Mouse (Mus musculus) urinary bladder, postnatal 25 days (tissue): Measurements from ENCODE around the gene Gm49342.

ENCODE experiments used
- DNase-seq: peaks from one replicate; pipeline ENCODE4 v3.0.0; 2022; ENCODE audit warnings: low spot score

Gene Gm49342

GRCm38 (mm10) chr14:50981207-50981606 lies 36.9 kb downstream of the Gm49342 start:
- no peak for DNase-seq

- no peak for DNase-seq
Measured at GRCm38 (mm10) chr14:50981837-50982236, 37.5 kb downstream of the Gm49342 start.

GRCm38 (mm10) chr14:50987668-50988067 lies 43.4 kb downstream of the Gm49342 start:
- no peak for DNase-seq

GRCm38 (mm10) chr14:50991037-50991436 lies 46.7 kb downstream of the Gm49342 start:
- DNase-seq: no peak

GRCm38 (mm10) chr14:50997088-50997487 lies 52.8 kb downstream of the Gm49342 start:
- no peak for DNase-seq

- no peak for DNase-seq
Measured at GRCm38 (mm10) chr14:50997999-50998666, 53.8 kb downstream of the Gm49342 start.

GRCm38 (mm10) chr14:51007152-51007801 lies 63.0 kb downstream of the Gm49342 start, which contains the start of gene Rnase10:
Gene Rnase10 (plus strand): TSS chr14:51007751.
- no peak for DNase-seq

- DNase-seq: peak; percentile 13
Measured at GRCm38 (mm10) chr14:51007914-51008713, 63.8 kb downstream of the Gm49342 start.

GRCm38 (mm10) chr14:51008781-51009180 lies 64.5 kb downstream of the Gm49342 start:
- no peak for DNase-seq

GRCm38 (mm10) chr14:51009572-51009971 lies 65.3 kb downstream of the Gm49342 start:
- DNase-seq: no peak
